Mouse (Mus musculus): ENCODE measurements at regions not wholly inside any gene's neighbourhood (a gene's known extent, or its start where the extent isn't known, plus 50 kb on each side); places are given as distances from the start of the nearest gene placed in this dataset.

DNA sequence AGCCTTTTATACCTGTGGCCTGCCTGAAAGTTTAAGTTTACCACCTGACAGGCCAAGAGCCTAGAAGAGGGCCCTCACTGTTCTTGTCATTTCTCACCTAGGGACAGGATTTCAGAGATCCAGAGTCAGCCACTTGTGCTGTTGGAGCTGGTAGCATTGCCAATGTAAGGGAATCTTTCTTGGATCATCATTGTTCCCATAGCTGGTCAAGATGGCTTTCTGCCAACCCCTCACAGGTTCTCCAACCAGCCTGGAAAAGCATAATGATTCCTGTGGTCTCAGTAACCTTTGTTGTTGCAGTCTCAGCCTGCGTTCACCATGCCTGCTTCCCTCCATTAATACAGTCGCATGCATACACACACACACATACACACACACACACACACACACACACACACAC is 67.1 kb upstream of the Nxpe4 start:
- no peaks in the 10 kb centered on the region for H3K9me3 ChIP-seq (replicated peaks)
- H3K27me3 ChIP-seq: no peaks in the 10 kb centered on the region
- no peaks in the 10 kb centered on the region for H3K36me3 ChIP-seq
- no peaks in the 10 kb centered on the region for H3K4me1 ChIP-seq
- WGBS: 79% methylated on average over 2 of the region's 2 CpGs
- ATAC-seq (ENCODE audit: insufficient number of reproducible peaks, low FRiP score, low TSS enrichment, low read depth): no peak
- H3K9ac ChIP-seq: no peak overlapping the region
- no peak overlapping the region for H3K4me3 ChIP-seq (replicated peaks)
- no peak overlapping the region for H3K27ac ChIP-seq (replicated peaks)
- H3K4me2 ChIP-seq (replicated peaks): no peak overlapping the region

DNA sequence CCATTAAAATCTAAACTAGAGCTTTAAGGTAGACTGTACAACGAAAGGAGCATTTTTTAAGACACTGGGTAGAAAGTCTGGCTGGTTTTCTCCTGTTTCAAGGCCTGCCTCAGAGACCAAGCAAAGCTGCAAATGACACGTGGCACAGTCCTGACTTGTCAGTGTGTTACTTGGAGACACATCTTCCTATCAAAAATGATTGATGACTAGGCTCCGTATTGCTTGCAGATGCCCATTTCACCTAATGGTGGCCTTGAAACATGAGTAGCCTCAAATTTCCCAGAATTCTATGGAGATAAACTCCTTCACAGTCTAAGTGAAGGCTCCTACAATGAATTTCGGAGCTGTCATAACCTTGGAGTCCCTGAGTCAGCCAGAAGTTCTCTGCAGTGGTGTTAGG is 62.0 kb upstream of the Nxpe4 start:
- no peaks in the 10 kb centered on the region for H3K9me3 ChIP-seq (replicated peaks)
- H3K9ac ChIP-seq: no peak overlapping the region
- H3K36me3 ChIP-seq: no peaks in the 10 kb centered on the region
- no peak overlapping the region for H3K4me2 ChIP-seq (replicated peaks)
- H3K27ac ChIP-seq (replicated peaks): no peak overlapping the region
- no peak overlapping the region for H3K4me3 ChIP-seq (replicated peaks)
- 54% methylated on average over 4 of the region's 4 CpGs for WGBS
- no peaks in the 10 kb centered on the region for H3K4me1 ChIP-seq
- no peaks in the 10 kb centered on the region for H3K27me3 ChIP-seq
- ATAC-seq (ENCODE audit: insufficient number of reproducible peaks, low FRiP score, low TSS enrichment, low read depth): no peak

DNA sequence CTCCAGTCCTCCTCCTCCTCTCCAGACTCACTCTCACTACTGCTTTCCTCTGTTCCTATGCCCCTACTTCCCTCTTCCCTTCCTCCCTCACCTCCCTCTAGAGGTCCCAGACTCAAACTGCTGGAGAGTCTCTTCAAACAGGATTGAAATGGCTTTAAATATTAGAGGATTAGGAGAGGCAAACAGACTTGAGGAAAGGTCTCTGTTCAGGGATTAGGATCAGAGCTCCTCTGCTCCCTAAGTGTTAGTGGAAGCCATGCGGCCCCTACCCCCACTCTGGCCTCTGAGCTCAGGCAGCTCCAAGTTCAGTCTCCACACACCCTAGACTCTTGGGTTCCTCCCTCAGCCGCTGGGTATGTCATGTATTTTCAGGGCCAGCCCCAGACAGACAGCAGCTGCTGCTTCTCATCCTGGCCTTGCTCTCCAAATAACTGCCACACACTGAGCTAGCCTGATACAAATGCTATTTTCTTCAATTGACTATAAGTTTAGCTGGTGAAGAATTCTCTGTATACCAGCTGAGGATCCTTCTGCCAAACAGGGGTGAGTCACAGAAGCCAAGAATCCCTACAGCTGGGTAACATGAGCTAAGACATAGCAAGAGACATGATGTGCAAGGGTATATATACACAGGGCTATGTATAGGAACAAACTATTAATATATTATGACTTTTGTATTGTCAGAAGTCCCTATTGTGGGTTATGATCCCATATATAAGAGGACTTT is 55.2 kb upstream of the Nxpe4 start:
- Histone ChIP-seq H3K36me3 (no peaks in the 10 kb centered on the region), H3K9ac (no peak overlapping the region), H3K4me2 (replicated peaks) (no peak overlapping the region), H3K9me3 (replicated peaks) (no peaks in the 10 kb centered on the region), H3K27ac (replicated peaks) (no peak overlapping the region), H3K4me1 (no peaks in the 10 kb centered on the region), H3K27me3 (no peaks in the 10 kb centered on the region), H3K4me3 (replicated peaks) (no peak overlapping the region)
- no peak for ATAC-seq (ENCODE audit: insufficient number of reproducible peaks, low FRiP score, low TSS enrichment, low read depth)
- 48% methylated on average over 2 of the region's 2 CpGs for WGBS

DNA sequence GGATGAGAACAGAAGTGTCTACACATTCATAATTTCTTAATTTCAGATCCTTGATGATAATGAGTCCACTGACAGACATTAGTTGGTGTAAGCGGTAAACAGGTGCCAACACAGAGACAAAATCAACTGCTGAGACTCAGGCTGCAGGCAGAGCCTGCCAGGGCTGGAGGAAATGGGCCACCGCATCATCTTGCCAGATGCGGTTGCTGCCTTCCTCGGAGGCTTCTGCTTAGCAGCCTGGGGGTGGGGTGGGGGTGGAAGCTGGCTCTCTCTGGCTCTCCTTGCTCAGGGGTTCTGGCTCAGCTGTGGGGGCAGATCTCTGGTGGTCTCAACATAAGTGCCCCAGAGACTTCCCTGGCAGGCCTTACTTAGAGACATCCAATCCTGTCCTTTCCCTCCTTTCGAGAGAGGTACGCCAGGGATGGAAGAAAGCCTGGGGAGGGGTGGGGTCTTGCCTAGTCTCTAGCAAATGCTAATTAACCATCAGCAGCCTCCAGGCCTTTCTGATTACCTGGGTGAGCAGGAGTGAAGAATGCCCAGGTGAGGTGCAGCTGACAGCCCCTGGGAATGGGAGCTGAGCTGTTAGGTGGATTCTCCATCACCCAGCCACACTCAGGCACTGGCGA is 52.7 kb upstream of the Nxpe4 start:
- H3K27me3 ChIP-seq: no peaks in the 10 kb centered on the region
- 36% methylated on average over 7 of the region's 7 CpGs for WGBS
- no peaks in the 10 kb centered on the region for H3K9me3 ChIP-seq (replicated peaks)
- H3K36me3 ChIP-seq: no peaks in the 10 kb centered on the region
- H3K4me1 ChIP-seq: no peaks in the 10 kb centered on the region
- H3K4me2 ChIP-seq (replicated peaks): no peak overlapping the region
- H3K4me3 ChIP-seq (replicated peaks): no peak overlapping the region
- no peak overlapping the region for H3K27ac ChIP-seq (replicated peaks)
- peak; percentile 71 for ATAC-seq (ENCODE audit: insufficient number of reproducible peaks, low FRiP score, low TSS enrichment, low read depth)
- H3K9ac ChIP-seq: no peak overlapping the region

GRCm38 (mm10) chr9:48111316-48111890 is 50.4 kb upstream of the Nxpe4 start:
- Histone ChIP-seq H3K36me3 (no peaks in the 10 kb centered on the region), H3K27ac (replicated peaks) (no peak overlapping the region), H3K4me3 (replicated peaks) (no peak overlapping the region), H3K9ac (no peak overlapping the region), H3K9me3 (replicated peaks) (no peaks in the 10 kb centered on the region), H3K4me2 (replicated peaks) (no peak overlapping the region), H3K27me3 (no peaks in the 10 kb centered on the region), H3K4me1 (no peaks in the 10 kb centered on the region)
- 46% methylated on average over 8 of the region's 8 CpGs for WGBS
- 0 out of 2 replicates have a peak, but pooled peaks have one; percentile 19 for ATAC-seq (ENCODE audit: insufficient number of reproducible peaks, low FRiP score, low TSS enrichment, low read depth)
